Mouse (Mus musculus) kidney, adult 2 months (tissue): ENCODE measurements around the gene Tada2a. TPM values are rescaled to one million over a fixed set of nuclear protein-coding genes. Genes with fewer than 3 reads are reported as not detected.

ENCODE experiments used
- DNase-seq: peaks from one replicate; pipeline ENCODE4 v3.0.0; 2021
- H3K27ac ChIP-seq: fragments of 200-500 bp; 2 replicates; pipeline ENCODE4 v1.5.1; 2012; ENCODE audit warnings: low read depth, low read length, control low read depth, inconsistent platforms; ENCODE audit not compliant: insufficient read depth
- H3K27me3 ChIP-seq: fragments of 200-500 bp; replicated peaks from 2 replicates; pipeline ENCODE4 v1.6.1; 2012; ENCODE audit warnings: mild to moderate bottlenecking, moderate library complexity, low read length, inconsistent platforms; ENCODE audit not compliant: control insufficient read depth, insufficient read depth
- H3K36me3 ChIP-seq: fragments of 200-500 bp; 2 replicates; pipeline ENCODE4 v1.6.1; 2012; ENCODE audit warnings: mild to moderate bottlenecking, moderate library complexity, low read length, inconsistent platforms; ENCODE audit not compliant: control insufficient read depth, insufficient read depth
- H3K4me1 ChIP-seq: fragments of 200-500 bp; 2 replicates; pipeline ENCODE4 v1.6.1; 2011; ENCODE audit warnings: low read length; ENCODE audit not compliant: control insufficient read depth, insufficient read depth
- H3K4me3 ChIP-seq: fragments of 200-500 bp; 2 replicates; pipeline ENCODE4 v1.5.1; 2011; ENCODE audit warnings: mild to moderate bottlenecking, low read depth, low read length, control low read depth; ENCODE audit not compliant: insufficient read depth
- CTCF ChIP-seq: fragments of 200-500 bp; conservative IDR thresholded peaks from 2 replicates; pipeline ENCODE4 v1.5.1; 2011; ENCODE audit warnings: low read depth, mild to moderate bottlenecking, control low read depth, low read length, moderate library complexity, mixed read lengths; ENCODE audit not compliant: insufficient read depth, insufficient read length
- POLR2A ChIP-seq: fragments of 200-500 bp; IDR thresholded peaks from one replicate; pipeline ENCODE4 v1.6.1; 2011; ENCODE audit warnings: low read depth, low read length, control low read depth
- WGBS: fragments of 180-500 bp; shearing (Covaris S2); methylation state at CpG from one replicate; pipeline ENCODE4 v1.1.7; 2018; 5-methylcytosine and 5-hydroxymethylcytosine counted together
- polyA plus RNA-seq: library from polyadenylated mRNA; depleted of rRNA; stranded (reverse); fragments of >200 nt; gene quantifications from 2 replicates; pipeline ENCODE4 v1.2.3, GENCODE M21; 2012

Gene Tada2a
- polyA plus RNA-seq, 1 experiment = 5.6 TPM

DNA sequence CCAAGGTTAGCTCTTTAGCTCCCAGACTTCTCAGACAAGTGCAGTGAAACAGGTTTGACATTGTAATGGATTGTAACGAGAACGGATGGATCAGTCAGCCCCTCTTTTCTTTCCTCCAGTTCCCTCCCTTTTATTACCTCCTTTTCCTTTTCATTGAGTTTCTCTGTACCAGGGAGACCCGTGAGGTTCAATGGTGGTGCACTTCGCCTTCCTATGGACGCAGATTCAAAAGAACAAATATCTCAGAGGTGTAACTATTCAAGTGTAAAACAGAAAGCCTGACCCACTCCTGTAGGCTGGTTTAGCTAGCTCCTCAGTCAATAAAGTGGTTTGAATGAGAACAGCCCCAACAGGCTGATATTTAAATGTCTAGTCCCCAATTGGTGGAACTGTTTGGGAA lies 47.5 kb downstream of the Tada2a start:
- H3K27me3 ChIP-seq = no peaks in the 10 kb centered on the region
- H3K4me3 ChIP-seq = no peak overlapping the region
- peaks cover 10% of the 10 kb centered on the region; the same call in 1 of the 2 replicates for H3K4me1 ChIP-seq
- WGBS = 95% methylated on average over 5 of the region's 5 CpGs
- TF ChIP-seq POLR2A = no peak
- no peak for TF ChIP-seq CTCF
- no peaks in the 10 kb centered on the region; the same call in 1 of the 2 replicates for H3K36me3 ChIP-seq
- no peak for DNase-seq
- no peak overlapping the region for H3K27ac ChIP-seq

DNA sequence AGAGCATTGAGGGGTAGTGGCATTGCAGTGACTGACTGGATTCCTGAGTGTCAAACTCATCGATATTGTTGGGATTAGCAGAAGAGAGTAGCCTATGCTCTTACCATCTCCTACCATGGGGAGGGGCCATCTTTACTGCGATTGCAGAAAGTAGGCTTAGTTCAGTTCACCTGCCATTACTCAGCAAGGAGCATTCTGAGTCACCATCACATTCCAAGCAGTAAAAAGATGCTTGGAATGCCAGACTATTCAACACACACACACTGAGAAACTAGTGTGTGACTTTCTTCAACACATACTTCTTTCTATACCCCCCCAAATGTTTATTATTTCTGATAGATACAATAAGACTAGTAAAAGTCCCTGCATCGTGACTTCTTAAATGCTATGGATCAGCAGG lies 49.1 kb downstream of the Tada2a start:
- WGBS = 75% methylated on average over 3 of the region's 3 CpGs
- no peak for DNase-seq
- Histone ChIP-seq H3K27ac (no peak overlapping the region), H3K4me1 (peaks cover 10% of the 10 kb centered on the region; the same call in 1 of the 2 replicates), H3K27me3 (no peaks in the 10 kb centered on the region), H3K36me3 (no peaks in the 10 kb centered on the region; the same call in 1 of the 2 replicates), H3K4me3 (no peak overlapping the region)
- TF ChIP-seq POLR2A = no peak

DNA sequence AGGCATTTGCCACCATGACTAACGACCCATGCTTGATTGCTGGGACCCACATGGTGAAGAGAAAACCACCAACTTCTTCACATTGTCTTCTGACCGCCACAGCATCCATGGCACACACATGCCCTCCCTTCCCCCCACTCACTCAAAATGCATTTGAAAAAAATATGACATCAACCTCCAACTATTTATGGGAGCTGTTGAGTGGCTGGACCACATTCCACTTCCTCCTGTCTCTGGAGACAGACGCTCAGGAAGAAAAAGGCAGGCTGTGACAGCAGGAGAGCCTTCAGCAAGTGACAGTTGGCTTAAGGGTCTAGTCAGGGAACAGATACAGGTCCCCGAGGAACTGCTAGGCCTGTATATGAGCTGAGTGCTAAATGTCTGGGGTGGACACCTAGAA lies 49.5 kb downstream of the Tada2a start:
- no peaks in the 10 kb centered on the region for H3K27me3 ChIP-seq
- no peak overlapping the region for H3K27ac ChIP-seq

DNA sequence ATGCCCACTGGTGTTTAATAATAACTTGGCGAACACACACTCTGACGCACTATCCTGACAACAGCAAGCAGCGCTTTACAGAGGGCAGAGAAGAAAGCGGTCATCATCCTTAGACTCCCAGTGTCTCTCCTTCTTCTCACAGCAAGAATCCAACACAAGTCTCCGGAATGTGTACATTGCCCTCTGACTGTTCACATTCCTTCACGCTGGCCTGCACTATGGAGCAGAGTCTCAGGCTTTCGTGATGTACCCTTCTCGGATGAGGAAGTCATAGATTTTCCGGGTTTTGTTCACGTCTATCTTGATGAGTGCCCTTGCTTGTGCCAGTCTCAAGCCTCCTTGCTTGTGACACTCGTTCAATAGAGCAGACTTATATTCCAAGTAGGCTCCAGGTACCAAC lies 50.0 kb downstream of the Tada2a start:
- Histone ChIP-seq H3K4me1 (peaks cover 14% of the 10 kb centered on the region; the same call in 1 of the 2 replicates), H3K27me3 (no peaks in the 10 kb centered on the region), H3K36me3 (no peaks in the 10 kb centered on the region; the same call in 1 of the 2 replicates), H3K4me3 (no peak overlapping the region), H3K27ac (no peak overlapping the region)
- no peak for TF ChIP-seq POLR2A
- TF ChIP-seq CTCF = no peak
- peak; percentile 34 for DNase-seq
- WGBS = 61% methylated on average over 11 of the region's 11 CpGs

More for the DNA sequence above, 49.5 kb downstream of the Tada2a start:
- WGBS = 74% methylated on average over 4 of the region's 4 CpGs
- peaks cover 10% of the 10 kb centered on the region; the same call in 1 of the 2 replicates for H3K4me1 ChIP-seq
- no peak overlapping the region for H3K4me3 ChIP-seq
- no peaks in the 10 kb centered on the region; the same call in 1 of the 2 replicates for H3K36me3 ChIP-seq
- no peak for DNase-seq
- TF ChIP-seq CTCF (no peak), POLR2A (no peak)

DNA sequence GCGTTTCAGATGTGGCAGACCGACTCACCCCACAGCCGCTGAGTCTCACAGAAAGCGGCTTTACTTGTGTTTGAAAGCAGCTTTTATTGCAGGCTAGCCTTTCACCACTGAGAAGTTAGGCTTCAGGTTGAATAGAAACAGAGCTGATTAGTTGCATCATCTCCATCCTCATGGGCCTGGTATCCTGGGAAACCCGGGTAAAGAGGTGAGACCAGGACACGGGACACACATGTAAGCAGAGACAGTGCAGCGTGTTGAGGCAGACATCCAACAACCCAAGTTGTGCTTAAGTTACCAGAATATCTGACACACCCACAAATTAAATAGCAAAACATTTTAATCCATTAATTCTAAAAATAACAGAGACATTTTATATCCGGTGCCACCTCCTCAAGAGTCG lies 50.8 kb downstream of the Tada2a start:
- TF ChIP-seq CTCF = no peak
- no peak for TF ChIP-seq POLR2A
- no peak overlapping the region for H3K27ac ChIP-seq
- no peak overlapping the region for H3K4me3 ChIP-seq
- 76% methylated on average over 9 of the region's 9 CpGs for WGBS
- peaks cover 20% of the 10 kb centered on the region for H3K4me1 ChIP-seq
- H3K27me3 ChIP-seq = no peaks in the 10 kb centered on the region
- H3K36me3 ChIP-seq = no peaks in the 10 kb centered on the region; the same call in 1 of the 2 replicates
- DNase-seq = no peak

DNA sequence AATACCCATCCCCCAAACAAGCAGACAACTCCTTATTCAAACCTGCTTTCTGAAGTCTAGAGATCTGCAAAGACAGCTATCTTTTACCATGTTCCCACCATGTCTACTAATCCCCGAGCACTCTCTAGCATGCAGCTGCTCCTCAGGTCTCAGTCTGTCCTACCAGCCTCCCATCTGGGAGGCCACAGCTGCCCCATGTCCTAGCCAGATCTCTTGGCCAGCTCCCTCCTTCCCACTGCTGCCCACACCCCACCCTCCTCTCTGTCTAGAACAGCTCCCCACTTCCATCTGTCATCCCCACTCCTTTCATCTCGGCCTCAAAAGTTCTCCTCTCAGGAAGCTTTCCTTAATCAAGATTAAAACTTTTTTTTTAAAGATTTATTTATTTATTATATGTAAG lies 52.4 kb downstream of the Tada2a start:
- H3K27me3 ChIP-seq = no peaks in the 10 kb centered on the region
- no peak for DNase-seq
- 89% methylated on average over 2 of the region's 2 CpGs for WGBS
- no peak overlapping the region for H3K4me3 ChIP-seq
- no peak for TF ChIP-seq POLR2A
- no peak for TF ChIP-seq CTCF
- no peak overlapping the region for H3K27ac ChIP-seq
- no peaks in the 10 kb centered on the region for H3K36me3 ChIP-seq
- H3K4me1 ChIP-seq = peaks cover 28% of the 10 kb centered on the region

DNA sequence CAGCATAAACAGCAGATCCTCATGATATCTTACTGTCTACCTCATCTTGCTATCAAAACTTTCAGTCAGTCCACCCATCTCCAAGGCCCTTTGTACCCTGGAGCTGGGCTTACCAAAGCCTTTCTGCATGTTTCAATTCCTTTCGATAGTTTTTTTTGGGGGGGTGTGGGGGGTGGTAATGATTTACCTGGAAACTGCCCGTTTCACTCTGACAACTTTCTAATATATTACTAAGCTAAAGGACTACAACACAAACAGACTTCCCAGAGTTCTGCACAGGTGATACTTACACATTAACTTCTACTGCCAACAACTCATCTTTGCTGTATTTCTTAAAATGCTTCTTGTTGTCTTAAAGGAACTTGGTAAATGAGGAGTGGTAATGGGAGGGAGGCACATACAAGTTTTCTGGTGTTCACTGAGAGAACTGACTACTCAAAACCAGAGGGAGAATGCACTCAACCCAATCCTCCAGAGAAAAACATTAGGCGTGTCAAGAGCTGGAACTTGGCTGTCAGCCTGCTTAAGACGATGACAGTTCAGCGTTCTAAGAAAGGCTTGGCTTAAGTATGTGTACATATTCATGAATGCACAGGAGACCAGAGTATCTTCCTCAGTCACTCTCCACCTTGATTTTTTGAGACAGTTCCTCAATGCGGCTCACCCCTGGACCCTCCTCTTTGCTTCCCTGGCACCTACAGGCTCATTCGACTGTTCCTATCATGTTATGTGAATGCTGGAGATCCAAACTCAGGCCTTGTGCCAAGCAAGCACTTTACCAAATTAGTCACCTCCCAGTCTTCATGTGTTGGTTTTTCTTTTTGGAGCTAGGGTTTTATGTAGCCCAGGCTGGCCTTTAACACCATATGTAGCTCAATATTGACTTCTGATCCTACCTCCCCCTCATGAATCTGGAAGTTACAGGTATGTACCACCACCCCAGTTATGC lies 55.3 kb downstream of the Tada2a start:
- no peak for TF ChIP-seq POLR2A
- no peak for TF ChIP-seq CTCF
- H3K4me1 ChIP-seq = peaks cover 22% of the 10 kb centered on the region
- peak overlapping the region; percentile 93 for H3K27ac ChIP-seq
- H3K36me3 ChIP-seq = no peaks in the 10 kb centered on the region
- DNase-seq = peak; percentile 84
- WGBS = 30% methylated on average over 7 of the region's 7 CpGs
- H3K27me3 ChIP-seq = no peaks in the 10 kb centered on the region
- no peak overlapping the region for H3K4me3 ChIP-seq
